Mouse (Mus musculus): ENCODE results near the gene I830077J02Rik. TPM values are rescaled to one million over a fixed set of nuclear protein-coding genes. Genes with fewer than 3 reads are reported as not detected.

The I830077J02Rik gene
- polyA plus RNA-seq, 1 experiment from 2014 or later, result 11.3 TPM

GRCm38 (mm10) chr3:105892572-105893495 lies 39.6 kb downstream of the I830077J02Rik start:
- Histone ChIP-seq H3K79me2 (ENCODE audit: inconsistent target) (no peaks in the 10 kb centered on the region), H3K27ac (peak overlapping the region; percentile 99), H3K36me3 (ENCODE audit: inconsistent target) (no peaks in the 10 kb centered on the region), H3K4me3 (ENCODE audit: inconsistent target) (peak overlapping the region; percentile 16; the same call in 1 of the 2 replicates)
- whole genome bisulfite sequencing (ENCODE audit: missing documents), result 24% methylated on average over 19 of the region's 19 CpGs

- H3K4me3 ChIP-seq (ENCODE audit: inconsistent target), result peak overlapping the region; percentile 16; the same call in 1 of the 2 replicates
- H3K27ac ChIP-seq, result peak overlapping the region; percentile 99
- H3K79me2 ChIP-seq (ENCODE audit: inconsistent target), result no peaks in the 10 kb centered on the region
- H3K36me3 ChIP-seq (ENCODE audit: inconsistent target), result no peaks in the 10 kb centered on the region
- WGBS (ENCODE audit: missing documents), result 12% methylated on average over 10 of the region's 10 CpGs
Observed at GRCm38 (mm10) chr3:105891760-105892571, 40.5 kb downstream of the I830077J02Rik start.

GRCm38 (mm10) chr3:105891141-105891540 lies 41.3 kb downstream of the I830077J02Rik start:
- WGBS (ENCODE audit: missing documents), result 80% methylated on average over 3 of the region's 3 CpGs
- 0 out of 2 replicates have a peak overlapping the region, but pooled peaks have one; percentile 16 for H3K4me3 ChIP-seq (ENCODE audit: inconsistent target)

GRCm38 (mm10) chr3:105890220-105890619 lies 42.2 kb downstream of the I830077J02Rik start:
- 78% methylated on average over 4 of the region's 4 CpGs for WGBS (ENCODE audit: missing documents)
- Histone ChIP-seq H3K27ac (no peak overlapping the region), H3K4me3 (ENCODE audit: inconsistent target) (no peak overlapping the region), H3K79me2 (ENCODE audit: inconsistent target) (no peaks in the 10 kb centered on the region), H3K36me3 (ENCODE audit: inconsistent target) (no peaks in the 10 kb centered on the region)

More at GRCm38 (mm10) chr3:105891141-105891540, 41.3 kb downstream of the I830077J02Rik start:
- peak overlapping the region; percentile 99 for H3K27ac ChIP-seq
- H3K36me3 ChIP-seq (ENCODE audit: inconsistent target), result no peaks in the 10 kb centered on the region
- H3K79me2 ChIP-seq (ENCODE audit: inconsistent target), result no peaks in the 10 kb centered on the region

GRCm38 (mm10) chr3:105888961-105889360 lies 43.5 kb downstream of the I830077J02Rik start:
- 97% methylated on average over 3 of the region's 3 CpGs for WGBS (ENCODE audit: missing documents)
- no peaks in the 10 kb centered on the region for H3K79me2 ChIP-seq (ENCODE audit: inconsistent target)
- H3K36me3 ChIP-seq (ENCODE audit: inconsistent target), result no peaks in the 10 kb centered on the region
- no peak overlapping the region for H3K4me3 ChIP-seq (ENCODE audit: inconsistent target)
- H3K27ac ChIP-seq, result no peak overlapping the region

- H3K4me3 ChIP-seq (ENCODE audit: inconsistent target), result no peak overlapping the region
- H3K36me3 ChIP-seq (ENCODE audit: inconsistent target), result no peaks in the 10 kb centered on the region
- H3K27ac ChIP-seq, result no peak overlapping the region
- H3K79me2 ChIP-seq (ENCODE audit: inconsistent target), result no peaks in the 10 kb centered on the region
- WGBS (ENCODE audit: missing documents), result 96% methylated on average over 2 of the region's 2 CpGs
Observed at GRCm38 (mm10) chr3:105883111-105883510, 49.4 kb downstream of the I830077J02Rik start.

- Histone ChIP-seq H3K36me3 (ENCODE audit: inconsistent target) (no peaks in the 10 kb centered on the region), H3K79me2 (ENCODE audit: inconsistent target) (no peaks in the 10 kb centered on the region), H3K27ac (no peak overlapping the region), H3K4me3 (ENCODE audit: inconsistent target) (no peak overlapping the region)
- WGBS (ENCODE audit: missing documents), result 87% methylated on average over 7 of the region's 7 CpGs
Observed at GRCm38 (mm10) chr3:105882105-105882504, 50.4 kb downstream of the I830077J02Rik start.

- Histone ChIP-seq H3K27ac (no peak overlapping the region), H3K4me3 (ENCODE audit: inconsistent target) (no peak overlapping the region), H3K36me3 (ENCODE audit: inconsistent target) (no peaks in the 10 kb centered on the region), H3K79me2 (ENCODE audit: inconsistent target) (no peaks in the 10 kb centered on the region)
- 51% methylated on average over 3 of the region's 3 CpGs for WGBS (ENCODE audit: missing documents)
Observed at GRCm38 (mm10) chr3:105880419-105880818, 52.0 kb downstream of the I830077J02Rik start.

GRCm38 (mm10) chr3:105878751-105879150 lies 53.7 kb downstream of the I830077J02Rik start:
- Histone ChIP-seq H3K36me3 (ENCODE audit: inconsistent target) (no peaks in the 10 kb centered on the region), H3K4me3 (ENCODE audit: inconsistent target) (no peak overlapping the region), H3K27ac (peak overlapping the region; percentile 71; the same call in 1 of the 2 replicates), H3K79me2 (ENCODE audit: inconsistent target) (no peaks in the 10 kb centered on the region)
- WGBS (ENCODE audit: missing documents), result 92% methylated on average over 8 of the region's 8 CpGs

- H3K27ac ChIP-seq, result peak overlapping the region; percentile 71
- no peaks in the 10 kb centered on the region for H3K36me3 ChIP-seq (ENCODE audit: inconsistent target)
- H3K79me2 ChIP-seq (ENCODE audit: inconsistent target), result no peaks in the 10 kb centered on the region
- 13% methylated on average over 2 of the region's 2 CpGs for WGBS (ENCODE audit: missing documents)
- no peak overlapping the region for H3K4me3 ChIP-seq (ENCODE audit: inconsistent target)
Observed at GRCm38 (mm10) chr3:105877919-105878318, 54.5 kb downstream of the I830077J02Rik start.

- Histone ChIP-seq H3K36me3 (ENCODE audit: inconsistent target) (no peaks in the 10 kb centered on the region), H3K4me3 (ENCODE audit: inconsistent target) (no peak overlapping the region), H3K27ac (peak overlapping the region; percentile 71), H3K79me2 (ENCODE audit: inconsistent target) (no peaks in the 10 kb centered on the region)
- 72% methylated on average over 6 of the region's 6 CpGs for WGBS (ENCODE audit: missing documents)
Observed at GRCm38 (mm10) chr3:105877252-105877803, 55.1 kb downstream of the I830077J02Rik start.

- Histone ChIP-seq H3K4me3 (ENCODE audit: inconsistent target) (no peak overlapping the region), H3K36me3 (ENCODE audit: inconsistent target) (no peaks in the 10 kb centered on the region), H3K79me2 (ENCODE audit: inconsistent target) (no peaks in the 10 kb centered on the region), H3K27ac (no peak overlapping the region)
- 99% methylated on average over 5 of the region's 5 CpGs for WGBS (ENCODE audit: missing documents)
Observed at GRCm38 (mm10) chr3:105876022-105876421, 56.4 kb downstream of the I830077J02Rik start.

Measured in macrophage (primary cell).